Mouse (Mus musculus) splenic B cell, adult 2 months (primary cell): ENCODE results near the gene Upp1.
"Not testable (repeated sequence)": the region's sequence is repeated elsewhere in the genome, so short reads cannot be mapped to it uniquely, and the experiment has no call there.

Source experiments
- DNase-seq: peaks from one replicate; pipeline ENCODE4 v3.0.0-alpha.2; 2011; ENCODE audit warnings: low read depth, low spot score
- H3K27me3 ChIP-seq: 2 replicates; pipeline ENCODE4 v1.6.1; 2012; ENCODE audit warnings: mild to moderate bottlenecking, low read length, moderate library complexity, mixed read lengths; ENCODE audit not compliant: control insufficient read depth, poor library complexity, insufficient read depth, severe bottlenecking
- H3K36me3 ChIP-seq: 2 replicates; pipeline ENCODE4 v1.6.1; 2012; ENCODE audit warnings: mild to moderate bottlenecking, low read length, moderate library complexity, mixed read lengths; ENCODE audit not compliant: control insufficient read depth, poor library complexity, insufficient read depth, severe bottlenecking

Gene Upp1

GRCm38 (mm10) chr11:9135589-9136246 is 17.8 kb downstream of the Upp1 start:
- Histone ChIP-seq H3K36me3 (no peaks in the 10 kb centered on the region), H3K27me3 (no peaks in the 10 kb centered on the region)
- DNase-seq: no peak

GRCm38 (mm10) chr11:9136471-9136870 is 18.6 kb downstream of the Upp1 start:
- Histone ChIP-seq H3K36me3 (no peaks in the 10 kb centered on the region), H3K27me3 (no peaks in the 10 kb centered on the region)
- DNase-seq: peak; percentile 59

DNA sequence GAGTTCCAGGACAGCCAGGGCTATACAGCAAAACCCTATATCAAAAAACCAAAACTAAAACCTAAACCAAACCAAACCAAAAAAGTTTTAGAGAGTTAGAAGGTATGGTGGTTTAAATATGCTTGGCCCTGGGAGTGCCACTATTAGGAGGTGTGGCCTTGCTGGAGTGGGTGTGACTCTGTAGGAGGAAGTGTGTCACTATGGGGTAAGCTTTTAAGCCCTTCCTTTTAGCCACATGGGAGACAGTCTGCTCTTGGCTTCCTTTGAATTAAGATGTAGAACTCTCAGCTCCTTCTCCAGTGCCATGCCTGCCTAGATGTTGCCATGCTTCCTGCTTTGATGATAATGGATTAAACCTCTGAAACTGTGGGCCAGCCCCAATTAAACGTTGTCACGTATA is 27.2 kb downstream of the Upp1 start:
- Histone ChIP-seq H3K27me3 (no peaks in the 10 kb centered on the region), H3K36me3 (no peaks in the 10 kb centered on the region)
- DNase-seq: no peak

DNA sequence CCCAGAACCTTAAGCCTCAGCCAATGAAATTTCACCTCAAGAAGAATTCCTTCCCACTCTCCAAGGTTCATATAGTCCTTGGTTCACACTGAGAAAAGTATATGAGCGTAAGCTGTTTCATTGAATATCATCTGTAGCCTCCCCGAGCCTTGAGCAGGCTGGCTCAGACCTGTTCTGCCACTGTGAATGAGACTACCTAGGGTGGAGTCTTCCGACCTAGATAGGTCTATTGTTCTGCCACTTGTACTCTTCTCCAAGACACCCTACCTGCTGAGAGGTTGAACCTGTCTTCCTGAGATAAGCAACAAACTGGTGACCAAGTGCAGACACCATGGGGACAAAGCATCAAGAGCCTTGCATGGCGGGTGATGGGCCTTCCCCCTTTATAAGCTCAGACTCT is 28.2 kb downstream of the Upp1 start:
- no peak for DNase-seq
- Histone ChIP-seq H3K27me3 (no peaks in the 10 kb centered on the region), H3K36me3 (no peaks in the 10 kb centered on the region)

DNA sequence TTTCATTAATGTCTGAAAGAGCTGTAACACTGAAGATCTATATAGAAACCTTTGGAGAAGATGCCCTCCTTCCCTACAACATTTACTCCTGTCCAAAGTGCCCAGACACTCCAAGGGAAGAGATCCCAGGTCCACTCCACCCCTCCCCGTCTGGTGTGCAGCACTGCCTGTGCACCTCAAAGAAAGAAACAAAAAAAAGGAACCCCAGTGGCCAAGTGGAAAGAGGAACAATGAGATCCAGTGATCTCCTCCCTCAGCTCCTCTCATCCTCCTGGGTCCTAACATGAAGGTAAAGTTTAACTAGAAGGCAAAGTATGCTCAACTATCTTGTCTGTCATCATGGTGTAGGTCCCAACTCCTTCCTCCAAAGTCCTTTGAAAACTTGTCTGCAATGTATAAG is 28.8 kb downstream of the Upp1 start:
- Histone ChIP-seq H3K36me3 (no peaks in the 10 kb centered on the region), H3K27me3 (no peaks in the 10 kb centered on the region)
- DNase-seq: no peak

DNA sequence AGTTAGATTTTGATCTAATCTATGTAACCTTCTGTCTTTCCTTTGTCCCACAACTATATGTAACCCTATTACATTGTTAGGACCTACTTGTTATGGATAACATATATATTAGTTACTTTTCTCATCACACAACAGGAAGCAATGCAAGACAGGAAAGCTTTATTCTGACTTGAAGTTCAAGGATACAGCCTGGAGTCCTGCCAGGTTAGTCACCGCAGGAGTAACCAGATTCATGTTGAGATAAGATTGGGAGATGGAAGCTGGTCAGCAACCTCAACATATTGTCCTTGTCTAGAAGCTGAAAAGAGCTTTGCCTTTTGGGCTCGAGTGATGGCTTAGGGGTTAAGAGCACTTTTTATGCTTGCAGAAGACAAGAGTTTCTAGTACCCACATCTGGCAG is 30.3 kb downstream of the Upp1 start:
- no peak for DNase-seq
- Histone ChIP-seq H3K27me3 (no peaks in the 10 kb centered on the region), H3K36me3 (no peaks in the 10 kb centered on the region)

GRCm38 (mm10) chr11:9150403-9150802 is 32.5 kb downstream of the Upp1 start:
- not testable (repeated sequence) for H3K27me3 ChIP-seq, DNase-seq, H3K36me3 ChIP-seq

- H3K27me3 ChIP-seq: no peaks in the 10 kb centered on the region
- H3K36me3 ChIP-seq: no peaks in the 10 kb centered on the region
- no peak for DNase-seq
Observed at GRCm38 (mm10) chr11:9159953-9160352, 42.0 kb downstream of the Upp1 start.

GRCm38 (mm10) chr11:9167331-9167730 is 49.4 kb downstream of the Upp1 start:
- Histone ChIP-seq H3K27me3 (no peaks in the 10 kb centered on the region), H3K36me3 (no peaks in the 10 kb centered on the region)
- no peak for DNase-seq

DNA sequence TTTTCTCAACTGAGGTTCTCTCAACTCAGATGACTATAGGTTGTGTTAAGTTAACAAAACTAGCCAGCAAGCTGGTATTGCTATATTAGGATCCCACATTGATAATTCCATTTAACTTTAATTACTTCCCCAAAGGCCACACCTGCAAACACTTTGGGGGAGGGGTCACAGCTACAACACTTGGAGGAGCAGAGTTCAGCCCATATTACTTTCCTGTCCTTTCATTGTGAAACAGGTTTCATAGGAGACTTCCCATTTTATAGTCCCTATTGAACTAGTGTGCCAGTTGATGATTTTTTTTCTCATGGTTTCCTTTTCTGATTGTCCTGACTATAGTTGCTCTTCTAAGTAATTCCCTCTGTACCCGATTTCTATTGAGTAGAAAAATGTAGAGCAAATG is 63.6 kb downstream of the Upp1 start:
- no peaks in the 10 kb centered on the region for H3K27me3 ChIP-seq
- DNase-seq: no peak
- H3K36me3 ChIP-seq: no peaks in the 10 kb centered on the region
